Mouse (Mus musculus) adrenal gland, adult 18-20 months (tissue): ENCODE results near the gene Shisa9. TPM values are rescaled to one million over a fixed set of nuclear protein-coding genes. Genes with fewer than 3 reads are reported as not detected.

Experiments used
- DNase-seq, 2 experiments: peaks; one replicate each; pipeline ENCODE4 v3.0.0; 2021 to 2022; ENCODE audit warnings: low spot score in 2 of 2
- total RNA-seq, 2 experiments: library from RNA; stranded (reverse); gene quantifications; 1 replicate in 1 of 2; 2 replicates in 1 of 2; pipeline ENCODE4 v1.2.3; 2021

Shisa9 gene
- total RNA-seq, 2 experiments from 2014 or later, result 4.3 to 5.5 TPM

GRCm38 (mm10) chr16:12196841-12197240, 212.9 kb downstream of the Shisa9 start:
- DNase-seq, result no peak

GRCm38 (mm10) chr16:12197611-12198010, 213.7 kb downstream of the Shisa9 start:
- DNase-seq, result peak in 1 of 2 experiments; percentile 20

- peak in 1 of 2 experiments; percentile 10 for DNase-seq
These were observed 217.3 kb downstream of the Shisa9 start for GRCm38 (mm10) chr16:12201216-12201615.

GRCm38 (mm10) chr16:12202151-12202550, 218.2 kb downstream of the Shisa9 start:
- no peak for DNase-seq

- no peak for DNase-seq
These were observed 219.1 kb downstream of the Shisa9 start for GRCm38 (mm10) chr16:12203055-12203454.

GRCm38 (mm10) chr16:12204423-12204822, 220.5 kb downstream of the Shisa9 start:
- no peak for DNase-seq

GRCm38 (mm10) chr16:12206421-12206950, 222.6 kb downstream of the Shisa9 start:
- no peak for DNase-seq

- no peak for DNase-seq
These were observed 223.0 kb downstream of the Shisa9 start for GRCm38 (mm10) chr16:12206951-12207350.

GRCm38 (mm10) chr16:12209355-12209754, 225.4 kb downstream of the Shisa9 start:
- DNase-seq, result no peak

GRCm38 (mm10) chr16:12209819-12210218, 225.9 kb downstream of the Shisa9 start:
- DNase-seq, result no peak

- no peak for DNase-seq
These were observed 230.1 kb downstream of the Shisa9 start for GRCm38 (mm10) chr16:12214018-12214417.

GRCm38 (mm10) chr16:12217289-12218150, 233.6 kb downstream of the Shisa9 start:
- no peak for DNase-seq

GRCm38 (mm10) chr16:12218151-12218532, 234.2 kb downstream of the Shisa9 start:
- no peak for DNase-seq

GRCm38 (mm10) chr16:12219821-12220220, 235.9 kb downstream of the Shisa9 start:
- no peak for DNase-seq

- no peak for DNase-seq
These were observed 239.6 kb downstream of the Shisa9 start for GRCm38 (mm10) chr16:12223537-12223936.

GRCm38 (mm10) chr16:12226937-12227336, 243.0 kb downstream of the Shisa9 start:
- no peak for DNase-seq

- peak in 1 of 2 experiments; percentile 3 for DNase-seq
These were observed 249.4 kb downstream of the Shisa9 start for GRCm38 (mm10) chr16:12233288-12233687.

GRCm38 (mm10) chr16:12234289-12234688, 250.4 kb downstream of the Shisa9 start:
- no peak for DNase-seq

GRCm38 (mm10) chr16:12238611-12239010, 254.7 kb downstream of the Shisa9 start:
- DNase-seq, result no peak

- DNase-seq, result no peak
These were observed 275.4 kb downstream of the Shisa9 start for GRCm38 (mm10) chr16:12259361-12259760.

GRCm38 (mm10) chr16:12265828-12266227, 281.9 kb downstream of the Shisa9 start:
- no peak for DNase-seq

GRCm38 (mm10) chr16:12300523-12300922, 316.6 kb downstream of the Shisa9 start:
- DNase-seq, result no peak

- DNase-seq, result no peak
These were observed 319.5 kb downstream of the Shisa9 start for GRCm38 (mm10) chr16:12303420-12303819.
